Mouse (Mus musculus) G1E (cell line): ENCODE data around the gene Tob2. TPM values are rescaled to one million over a fixed set of nuclear protein-coding genes. Genes with fewer than 3 reads are reported as not detected.

ENCODE experiments used
- ATAC-seq: 2 replicates; pipeline ENCODE4 v1.8.0; 2016; ENCODE audit warnings: mild to moderate bottlenecking; ENCODE audit not compliant: insufficient number of reproducible peaks, poor library complexity, low FRiP score, severe bottlenecking; ENCODE audit errors: extremely low read depth
- DNase-seq: peaks from one replicate; pipeline ENCODE4 v3.0.0; 2012; ENCODE audit warnings: low spot score
- H3K27me3 ChIP-seq: 2 replicates; pipeline ENCODE4 v1.6.1; 2012; ENCODE audit warnings: mild to moderate bottlenecking, low read length, inconsistent platforms; ENCODE audit not compliant: insufficient read depth
- H3K36me3 ChIP-seq: replicated peaks from 2 replicates; pipeline ENCODE3; 2012; ENCODE audit warnings: mild to moderate bottlenecking, inconsistent platforms
- H3K4me1 ChIP-seq: 2 replicates; pipeline ENCODE4 v1.6.1; 2012; ENCODE audit warnings: low read depth, low read length, inconsistent platforms, mixed read lengths; ENCODE audit not compliant: insufficient read depth
- H3K4me3 ChIP-seq: 2 replicates; pipeline ENCODE4 v1.5.1; 2012; ENCODE audit warnings: low read depth, mild to moderate bottlenecking, inconsistent platforms, low read length, moderate library complexity, mixed read lengths
- H3K9me3 ChIP-seq: replicated peaks from 2 replicates; pipeline ENCODE4 v1.6.1; 2012; ENCODE audit warnings: inconsistent platforms
- CTCF ChIP-seq: IDR thresholded peaks from 2 replicates; pipeline ENCODE4 v1.5.1; 2012; ENCODE audit warnings: low read depth, low read length, inconsistent platforms, mixed read lengths
- GATA1 ChIP-seq: IDR thresholded peaks from 2 replicates; pipeline ENCODE4 v1.6.1; 2012; ENCODE audit warnings: borderline replicate concordance, low read length, inconsistent platforms, mixed read lengths
- GATA2 ChIP-seq: IDR thresholded peaks from 2 replicates; pipeline ENCODE4 v1.6.1; 2012; ENCODE audit warnings: low read depth, low read length, inconsistent platforms, borderline replicate concordance
- POLR2AphosphoS5 ChIP-seq: IDR thresholded peaks from 2 replicates; pipeline ENCODE4 v1.6.1; 2012; ENCODE audit warnings: low read depth, low read length, inconsistent platforms; ENCODE audit not compliant: insufficient replicate concordance
- TAL1 ChIP-seq: conservative IDR thresholded peaks from 2 replicates; pipeline ENCODE4 v1.6.1; 2012; ENCODE audit warnings: low read depth, low read length, inconsistent platforms, mixed read lengths
- polyA plus RNA-seq: library from polyadenylated mRNA; stranded (reverse); fragments of >175 nt; gene quantifications from 2 replicates; pipeline ENCODE4 v1.2.3, GENCODE M21; 2012
- total RNA-seq, 2 experiments: library from RNA; stranded (forward) in 1 of 2; stranded (reverse) in 1 of 2; fragments of 200-1000 nt in 1 of 2; fragments of >200 nt in 1 of 2; fragmentation: Nextera tagmentation in 1 of 2; gene quantifications; 2 replicates each; pipeline ENCODE4 v1.2.3; 2014 to 2017

Tob2 gene
- total and polyA plus RNA-seq, 3 experiments: 9.9 to 37.5 (median 32.3) TPM

DNA sequence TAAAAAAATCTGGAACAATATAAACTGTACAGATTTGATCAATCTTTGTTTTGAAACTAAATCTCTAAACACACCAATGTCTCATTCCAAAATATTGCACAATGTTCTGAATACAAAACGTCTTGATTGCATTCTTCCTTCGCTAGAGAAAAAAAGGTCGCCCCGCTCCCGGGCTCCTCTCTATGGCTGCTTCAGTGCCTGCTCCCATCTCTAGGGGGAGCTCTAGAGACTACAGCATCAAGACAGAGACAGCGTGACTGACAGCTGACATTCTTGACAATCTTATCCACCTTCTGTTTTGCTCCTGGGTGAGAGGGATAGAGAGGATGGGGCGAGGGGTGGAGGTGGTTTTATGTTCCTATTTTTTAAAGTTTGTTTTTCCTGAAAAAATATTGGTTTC is 10.3 kb downstream of the Tob2 start:
- ATAC-seq (no peak), DNase-seq (peak; percentile 79)
- Histone ChIP-seq H3K4me1 (peaks cover 44% of the 10 kb centered on the region), H3K4me3 (no peak overlapping the region), H3K27me3 (peaks cover 2% of the 10 kb centered on the region), H3K36me3 (peaks cover 74% of the 10 kb centered on the region), H3K9me3 (no peaks in the 10 kb centered on the region)
- TF ChIP-seq GATA2 (no peak), CTCF (peak; percentile 81), GATA1 (no peak), TAL1 (no peak)

DNA sequence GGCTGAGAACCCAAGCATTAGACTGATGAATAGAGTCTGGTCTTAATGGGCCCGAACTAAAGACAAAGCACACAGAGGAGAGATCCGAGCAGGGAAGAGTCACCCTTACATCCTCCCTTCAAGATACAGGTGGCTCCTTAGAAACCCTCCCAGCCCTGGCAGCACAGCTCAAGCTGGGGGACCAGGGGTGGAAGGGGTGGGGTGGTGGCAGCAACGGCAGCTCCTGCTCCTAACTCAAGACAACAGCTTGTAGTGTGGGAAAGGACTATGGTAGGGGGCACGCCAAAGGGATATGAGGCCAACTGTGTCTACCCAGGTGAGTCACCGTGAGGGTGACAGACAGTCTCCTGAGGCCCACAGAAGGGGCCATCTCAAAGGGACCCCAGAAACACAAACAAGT is 10.7 kb downstream of the Tob2 start:
- ATAC-seq (no peak), DNase-seq (no peak)
- H3K4me1 ChIP-seq: peaks cover 43% of the 10 kb centered on the region
- no peak overlapping the region for H3K4me3 ChIP-seq
- H3K36me3 ChIP-seq: peaks cover 69% of the 10 kb centered on the region
- peaks cover 5% of the 10 kb centered on the region for H3K27me3 ChIP-seq
- TF ChIP-seq CTCF (no peak), GATA2 (no peak), POLR2AphosphoS5 (no peak)
- no peaks in the 10 kb centered on the region for H3K9me3 ChIP-seq

DNA sequence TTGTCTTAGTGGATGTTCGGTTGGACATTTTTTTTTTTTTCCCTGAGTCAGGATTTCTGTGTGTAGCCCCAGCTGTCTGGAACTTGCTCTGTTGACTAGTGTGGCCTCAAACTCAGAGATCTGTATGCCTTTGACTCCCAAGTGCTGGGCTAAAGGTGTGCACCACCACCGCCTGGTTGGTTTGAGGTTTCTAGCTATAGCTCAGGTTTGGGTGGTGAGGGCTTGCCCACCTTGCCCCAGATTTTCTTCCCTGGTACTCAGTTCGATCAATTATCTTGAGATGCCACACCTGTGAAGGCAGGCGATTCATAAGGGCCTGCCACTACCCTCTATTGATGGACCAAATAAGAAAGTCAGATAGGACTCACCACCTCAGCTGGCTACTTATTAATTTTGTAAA is 11.4 kb downstream of the Tob2 start:
- no peak for ATAC-seq

DNA sequence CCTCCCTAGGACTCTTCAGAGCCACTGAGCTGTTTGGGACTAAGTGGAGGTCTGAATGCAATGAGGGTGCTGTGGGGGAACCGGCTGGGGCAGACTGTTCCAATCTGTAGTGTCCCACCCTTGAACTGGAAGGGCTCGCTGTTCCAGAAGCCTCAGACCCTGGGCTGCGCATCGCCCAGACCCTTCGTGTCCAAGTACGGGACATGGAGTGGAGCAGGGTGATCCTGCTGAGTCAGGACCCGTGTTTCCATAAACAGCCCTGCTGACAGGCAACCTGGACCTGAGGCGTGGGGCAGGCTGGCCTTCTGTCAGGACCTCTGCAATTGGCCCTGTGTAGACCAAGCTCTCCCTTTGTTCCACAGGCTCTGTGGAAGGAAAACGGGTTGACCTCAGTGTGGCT is 11.8 kb downstream of the Tob2 start:
- no peak overlapping the region for H3K4me3 ChIP-seq
- ATAC-seq: no peak

More for the DNA sequence above, 11.4 kb downstream of the Tob2 start:
- no peak for TF ChIP-seq TAL1
- no peak for TF ChIP-seq GATA2
- no peak for TF ChIP-seq POLR2AphosphoS5
- no peak for TF ChIP-seq CTCF
- no peak for TF ChIP-seq GATA1
- DNase-seq: no peak
- H3K4me1 ChIP-seq: peaks cover 36% of the 10 kb centered on the region
- peaks cover 8% of the 10 kb centered on the region for H3K27me3 ChIP-seq
- H3K36me3 ChIP-seq: peaks cover 62% of the 10 kb centered on the region
- H3K9me3 ChIP-seq: no peaks in the 10 kb centered on the region
- no peak overlapping the region for H3K4me3 ChIP-seq

DNA sequence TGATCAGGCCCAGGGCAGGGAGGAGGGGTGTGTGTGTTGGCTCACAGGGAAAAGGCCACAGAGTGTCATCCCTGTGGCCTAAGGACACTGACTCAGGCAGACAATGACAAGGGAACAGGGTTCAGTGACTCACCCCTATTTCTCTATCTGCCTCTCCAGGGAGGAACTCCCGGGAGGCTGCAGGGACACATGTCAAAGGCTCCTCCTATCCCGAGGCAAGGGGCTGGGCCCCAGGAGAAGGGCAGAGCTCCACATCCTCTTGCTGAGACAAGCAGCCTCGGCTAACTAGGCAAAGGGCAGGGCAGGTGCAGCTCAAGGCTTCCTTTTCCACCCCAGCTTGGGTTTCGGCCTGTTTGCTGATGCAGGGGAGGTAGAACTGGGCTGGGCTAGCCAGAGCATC is 12.9 kb downstream of the Tob2 start:
- ATAC-seq (peak; percentile 15; the same call in 1 of the 2 replicates), DNase-seq (no peak)
- Histone ChIP-seq H3K9me3 (no peaks in the 10 kb centered on the region), H3K36me3 (peaks cover 48% of the 10 kb centered on the region), H3K4me1 (peaks cover 25% of the 10 kb centered on the region), H3K27me3 (peaks cover 13% of the 10 kb centered on the region), H3K4me3 (no peak overlapping the region)
- no peak for TF ChIP-seq POLR2AphosphoS5
- TF ChIP-seq GATA1: no peak
- no peak for TF ChIP-seq TAL1
- no peak for TF ChIP-seq GATA2
- no peak for TF ChIP-seq CTCF

More for the DNA sequence above, 11.8 kb downstream of the Tob2 start:
- TF ChIP-seq TAL1 (no peak), CTCF (no peak), GATA1 (no peak), GATA2 (no peak), POLR2AphosphoS5 (no peak)
- H3K36me3 ChIP-seq: peaks cover 58% of the 10 kb centered on the region
- peaks cover 9% of the 10 kb centered on the region for H3K27me3 ChIP-seq
- no peak for DNase-seq
- H3K9me3 ChIP-seq: no peaks in the 10 kb centered on the region
- H3K4me1 ChIP-seq: peaks cover 32% of the 10 kb centered on the region

DNA sequence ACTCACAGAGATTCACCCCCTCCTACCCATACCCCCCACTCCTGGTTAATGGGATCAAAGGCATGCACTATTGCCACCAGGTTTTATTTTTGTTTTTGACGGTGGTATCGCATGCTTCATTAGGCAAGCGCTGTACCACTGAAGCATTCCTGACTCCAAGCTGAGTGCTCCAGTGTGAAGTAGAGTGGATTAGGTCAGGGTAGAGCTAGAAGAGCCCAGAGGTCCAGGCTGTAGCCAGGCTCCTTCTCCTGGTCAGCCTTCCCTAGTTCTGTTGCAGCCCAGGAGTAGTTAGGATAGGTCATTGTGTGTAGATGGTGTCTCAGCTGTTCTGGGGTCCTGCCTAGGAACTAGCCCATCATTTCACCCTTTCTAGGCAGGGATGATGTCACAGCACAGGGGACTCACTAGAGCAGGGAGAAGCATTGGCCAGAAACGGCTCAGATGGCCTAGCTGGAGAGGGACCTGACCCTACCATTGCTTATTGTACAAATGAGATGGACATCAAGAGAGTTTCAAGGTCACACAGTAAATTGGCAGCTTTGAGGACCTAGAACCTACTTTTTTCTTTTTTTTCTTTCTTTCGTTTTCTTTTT is 13.5 kb downstream of the Tob2 start:
- Histone ChIP-seq H3K9me3 (no peaks in the 10 kb centered on the region), H3K36me3 (peaks cover 42% of the 10 kb centered on the region), H3K4me3 (no peak overlapping the region), H3K27me3 (peaks cover 16% of the 10 kb centered on the region), H3K4me1 (peaks cover 23% of the 10 kb centered on the region)
- DNase-seq (no peak), ATAC-seq (no peak)
- no peak for TF ChIP-seq GATA2
- no peak for TF ChIP-seq CTCF
- no peak for TF ChIP-seq GATA1
- no peak for TF ChIP-seq POLR2AphosphoS5
- TF ChIP-seq TAL1: no peak

DNA sequence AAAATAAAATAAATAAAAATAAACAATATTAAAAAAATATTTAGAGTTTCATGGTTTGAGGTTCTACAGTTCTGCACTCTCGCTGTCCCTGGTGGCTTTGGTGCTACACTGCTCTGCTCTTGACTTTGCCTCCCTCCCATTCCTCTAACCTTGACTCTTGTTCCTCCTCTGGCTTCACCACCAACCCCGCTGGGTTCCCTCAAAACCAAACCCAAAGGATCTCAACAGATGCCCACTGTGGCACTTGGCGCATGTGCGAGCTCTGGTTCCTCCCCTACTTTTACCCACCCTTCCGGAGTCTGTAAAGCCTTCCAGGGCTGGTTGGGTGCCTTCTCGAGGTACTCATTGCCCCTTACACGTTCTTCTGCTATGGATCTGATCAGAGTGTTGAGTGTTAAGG is 16.3 kb downstream of the Tob2 start:
- H3K4me1 ChIP-seq: peaks cover 25% of the 10 kb centered on the region
- peaks cover 20% of the 10 kb centered on the region for H3K36me3 ChIP-seq
- TF ChIP-seq TAL1 (no peak), POLR2AphosphoS5 (no peak), CTCF (no peak), GATA1 (no peak), GATA2 (no peak)
- DNase-seq (no peak), ATAC-seq (no peak)
- H3K9me3 ChIP-seq: no peaks in the 10 kb centered on the region
- no peak overlapping the region for H3K4me3 ChIP-seq
- peaks cover 34% of the 10 kb centered on the region for H3K27me3 ChIP-seq
